Mouse (Mus musculus) frontal cortex, adult (tissue): ENCODE results near the gene Gm28635.

Experiments used
- ATAC-seq: cut with Nextera tagmentation; 2 replicates; pipeline ENCODE4 v1.9.2; 2017; ENCODE audit warnings: mild to moderate bottlenecking, moderate library complexity, mixed read lengths; ENCODE audit not compliant: low TSS enrichment

The Gm28635 gene

GRCm38 (mm10) chr2:84677968-84678880 lies at the start of gene Gm28635, which contains the start of gene Med19:
Gene Gm28635 (minus strand): TSS chr2:84678041.
Gene Med19 (plus strand): TSS chr2:84678402.
- peak; percentile 98 for ATAC-seq

GRCm38 (mm10) chr2:84727172-84727858 lies 49.5 kb upstream of the Gm28635 start, which contains the start of gene Clp1:
Gene Clp1 (minus strand): TSS chr2:84727350.
- ATAC-seq: peak; percentile 98

GRCm38 (mm10) chr2:84726716-84727115 lies 48.9 kb upstream of the Gm28635 start:
- no peak for ATAC-seq

- no peak for ATAC-seq
Observed at GRCm38 (mm10) chr2:84725770-84726169, 47.9 kb upstream of the Gm28635 start.

- ATAC-seq: no peak
Observed at GRCm38 (mm10) chr2:84723856-84724255, 46.0 kb upstream of the Gm28635 start.

GRCm38 (mm10) chr2:84721182-84721581 lies 43.3 kb upstream of the Gm28635 start:
- ATAC-seq: no peak

- ATAC-seq: no peak
Observed at GRCm38 (mm10) chr2:84720718-84721117, 42.9 kb upstream of the Gm28635 start.

- no peak for ATAC-seq
Observed at GRCm38 (mm10) chr2:84717357-84717756, 39.5 kb upstream of the Gm28635 start.

- ATAC-seq: no peak
Observed at GRCm38 (mm10) chr2:84716423-84717355, 38.8 kb upstream of the Gm28635 start.

- peak; percentile 89 for ATAC-seq
Observed at GRCm38 (mm10) chr2:84715562-84716361, 37.9 kb upstream of the Gm28635 start.

GRCm38 (mm10) chr2:84714811-84715561 lies 37.1 kb upstream of the Gm28635 start, which contains the start of gene Zdhhc5:
Gene Zdhhc5 (minus strand): TSS chr2:84715180.
- ATAC-seq: peak; percentile 83

GRCm38 (mm10) chr2:84714422-84714810 lies 36.6 kb upstream of the Gm28635 start:
- ATAC-seq: peak; percentile 13

GRCm38 (mm10) chr2:84711898-84712297 lies 34.1 kb upstream of the Gm28635 start:
- no peak for ATAC-seq

- no peak for ATAC-seq
Observed at GRCm38 (mm10) chr2:84707523-84707922, 29.7 kb upstream of the Gm28635 start.

GRCm38 (mm10) chr2:84705295-84705694 lies 27.5 kb upstream of the Gm28635 start:
- ATAC-seq: no peak

GRCm38 (mm10) chr2:84704329-84704728 lies 26.5 kb upstream of the Gm28635 start:
- ATAC-seq: no peak

- ATAC-seq: no peak
Observed at GRCm38 (mm10) chr2:84703497-84703896, 25.7 kb upstream of the Gm28635 start.

GRCm38 (mm10) chr2:84695007-84695695 lies 17.3 kb upstream of the Gm28635 start:
- ATAC-seq: no peak

GRCm38 (mm10) chr2:84690050-84690449 lies 12.2 kb upstream of the Gm28635 start:
- ATAC-seq: peak; percentile 28; the same call in 1 of the 2 replicates
